Mouse (Mus musculus) layer of hippocampus, adult 9-11 months (tissue): ENCODE measurements around the gene Umad1.
A peak's percentile ranks its signal among the peaks of the same experiment; 100 is the strongest.

ENCODE experiments used
- DNase-seq: peaks from one replicate; pipeline ENCODE4 v3.0.0; 2022

Gene Umad1

GRCm38 (mm10) chr6:8485414-8486175 lies 226.5 kb downstream of the Umad1 start:
- DNase-seq: no peak

GRCm38 (mm10) chr6:8486391-8487043 lies 227.4 kb downstream of the Umad1 start:
- DNase-seq: no peak

DNA sequence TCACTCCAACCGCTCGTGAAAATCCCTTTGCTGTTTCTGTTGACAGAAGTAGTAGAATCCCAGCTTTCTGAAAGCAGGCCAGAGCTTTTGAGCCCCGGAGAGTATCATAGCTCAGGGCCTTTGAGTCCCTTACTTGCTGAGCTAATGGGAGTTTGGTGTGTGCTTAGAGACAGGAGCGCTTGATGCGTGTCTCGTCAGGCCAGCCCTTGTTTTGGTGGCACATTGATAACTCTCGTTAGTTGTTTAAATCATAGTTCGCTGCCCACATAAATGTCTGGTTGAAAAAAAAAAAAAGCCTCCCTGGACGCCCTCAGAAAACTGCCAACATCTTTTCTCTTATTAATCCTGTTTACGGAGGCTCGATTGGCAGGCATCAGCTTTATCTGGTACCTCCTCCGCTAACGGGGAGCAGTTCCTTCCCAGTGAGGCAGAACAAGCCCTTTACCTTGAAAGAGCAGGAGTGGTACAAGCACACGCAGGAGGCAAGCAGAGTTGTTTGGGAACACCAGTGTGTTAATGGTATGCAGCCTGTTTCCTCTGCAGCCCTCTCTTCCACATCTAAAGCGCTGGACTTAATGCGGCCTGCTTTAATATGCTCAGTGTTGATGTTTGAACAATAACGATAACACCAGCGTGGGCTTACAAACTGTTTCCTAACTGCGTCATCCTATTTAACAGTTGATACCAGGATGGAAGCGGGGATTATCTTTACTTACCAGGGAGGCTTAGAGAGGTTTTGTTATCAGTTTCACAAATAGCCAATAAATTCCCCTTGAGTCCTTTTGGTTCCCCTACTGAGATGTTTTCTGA lies 228.2 kb downstream of the Umad1 start:
- peak; percentile 17 for DNase-seq

DNA sequence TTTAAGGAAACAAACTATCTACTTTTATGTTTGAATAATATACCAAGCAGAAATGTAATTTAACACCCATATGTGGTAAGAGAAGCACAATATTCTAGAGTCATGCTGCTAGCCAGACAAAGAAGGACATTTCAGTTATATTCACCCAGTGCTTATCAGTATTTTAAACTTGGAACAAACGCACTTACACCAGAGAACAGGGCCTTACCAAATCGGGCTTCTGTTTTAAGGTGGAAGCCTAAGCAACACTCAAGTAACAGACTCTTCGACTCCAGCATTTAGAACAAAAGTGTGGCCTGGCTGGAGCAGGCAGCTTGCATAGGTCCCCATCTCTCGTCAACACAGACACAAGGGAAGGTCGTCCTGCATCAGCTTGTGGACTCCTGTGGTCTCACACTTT lies 229.2 kb downstream of the Umad1 start:
- no peak for DNase-seq

GRCm38 (mm10) chr6:8489266-8489665 lies 230.2 kb downstream of the Umad1 start:
- DNase-seq: no peak

DNA sequence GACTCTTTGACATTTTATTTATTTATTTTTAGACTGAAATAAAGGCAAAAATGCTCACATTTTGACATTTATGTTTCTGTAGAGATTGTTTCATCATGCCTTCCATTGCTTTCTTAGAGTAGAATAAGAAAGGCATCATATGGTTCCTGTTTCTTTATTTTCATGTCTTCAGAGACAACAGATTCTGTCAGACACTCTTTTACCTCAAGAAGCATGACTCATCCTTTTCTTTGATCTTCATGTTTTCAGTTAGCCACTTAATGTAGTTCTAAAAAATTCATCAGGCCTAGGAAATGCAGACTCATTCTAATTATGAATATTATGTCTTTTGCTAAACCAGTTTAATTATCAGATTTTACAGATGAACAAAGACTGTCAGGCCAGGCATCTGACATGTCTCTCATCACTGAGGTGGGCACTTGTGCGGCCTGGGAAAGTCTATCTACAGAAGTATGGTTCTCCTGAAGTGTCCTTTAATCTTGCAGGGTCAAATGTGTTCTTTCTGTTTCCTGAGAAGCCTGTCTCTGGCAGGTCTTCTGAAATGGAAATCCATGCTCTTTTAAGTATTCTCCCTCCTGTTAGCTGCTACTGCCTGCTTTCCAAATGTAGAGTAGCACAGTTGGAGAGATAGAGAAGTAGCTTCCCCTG lies 231.0 kb downstream of the Umad1 start:
- DNase-seq: no peak

DNA sequence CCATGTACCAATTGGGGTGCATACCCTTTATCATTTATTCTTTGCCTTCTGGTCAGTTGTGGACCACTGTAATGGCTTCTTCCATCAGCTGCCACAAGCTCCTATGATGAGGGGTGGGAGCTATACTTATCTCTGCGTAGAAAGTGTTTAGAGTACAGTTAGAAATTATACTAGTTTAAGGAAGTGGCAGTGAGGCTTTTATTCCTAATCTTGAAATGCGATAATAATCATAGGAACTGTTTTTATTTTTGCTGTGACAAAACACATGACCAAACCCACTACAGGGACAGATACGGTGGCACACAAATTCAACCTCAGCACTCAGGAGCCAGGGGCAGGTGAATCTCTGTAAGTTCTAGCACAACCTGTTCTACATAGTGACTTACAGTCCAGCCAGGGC lies 233.2 kb downstream of the Umad1 start:
- DNase-seq: no peak

GRCm38 (mm10) chr6:8495109-8495826 lies 236.2 kb downstream of the Umad1 start:
- DNase-seq: no peak

DNA sequence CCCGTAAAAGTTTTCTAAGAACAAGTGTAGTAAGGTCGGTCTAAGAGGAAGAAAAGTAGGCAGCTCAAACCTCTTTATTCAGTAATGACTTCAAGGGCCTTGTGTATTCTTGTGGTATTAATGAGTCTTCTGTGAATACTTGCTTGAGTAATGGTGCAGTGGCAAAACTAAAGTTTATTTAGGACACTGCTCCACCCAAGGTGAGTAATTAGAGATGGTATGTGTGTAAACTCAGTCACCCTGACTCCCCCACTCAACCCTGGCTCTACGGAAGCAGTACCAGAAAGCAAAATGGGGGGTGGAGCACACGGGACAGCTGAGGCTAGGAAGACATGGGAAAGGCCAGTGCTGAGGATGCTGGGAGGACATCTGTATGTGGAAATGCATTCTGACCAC lies 236.7 kb downstream of the Umad1 start:
- DNase-seq: no peak

DNA sequence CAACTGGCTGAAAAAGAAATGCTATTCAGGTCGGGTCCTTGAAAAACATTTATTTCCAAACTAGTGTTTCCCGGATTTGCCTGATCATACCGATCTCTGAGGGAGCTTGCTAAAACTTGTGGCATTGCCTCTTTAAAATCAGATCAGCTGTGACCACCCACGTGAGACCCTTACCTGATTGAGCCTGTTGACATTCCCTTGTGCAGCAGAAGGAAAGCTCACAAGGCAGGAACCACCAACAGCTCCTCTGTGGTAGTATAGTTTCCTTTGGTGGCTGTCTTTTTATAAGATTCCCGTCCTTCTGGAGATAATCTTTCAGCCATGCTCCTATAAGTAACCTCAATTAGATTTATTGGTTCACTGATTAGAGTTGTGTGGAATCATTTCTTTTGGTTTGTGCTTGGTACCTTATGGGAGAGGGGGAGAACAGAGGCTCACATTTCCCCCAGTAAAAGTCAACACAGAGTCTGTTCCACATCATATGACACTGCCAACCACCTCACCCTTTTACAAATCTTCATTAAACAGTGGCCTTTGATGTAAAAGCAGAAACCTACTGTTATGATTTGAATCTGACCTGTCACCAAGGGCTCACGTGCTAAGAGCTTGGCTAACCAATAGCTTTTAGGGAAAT lies 238.3 kb downstream of the Umad1 start:
- DNase-seq: no peak

GRCm38 (mm10) chr6:8497868-8498257 lies 238.8 kb downstream of the Umad1 start:
- no peak for DNase-seq

DNA sequence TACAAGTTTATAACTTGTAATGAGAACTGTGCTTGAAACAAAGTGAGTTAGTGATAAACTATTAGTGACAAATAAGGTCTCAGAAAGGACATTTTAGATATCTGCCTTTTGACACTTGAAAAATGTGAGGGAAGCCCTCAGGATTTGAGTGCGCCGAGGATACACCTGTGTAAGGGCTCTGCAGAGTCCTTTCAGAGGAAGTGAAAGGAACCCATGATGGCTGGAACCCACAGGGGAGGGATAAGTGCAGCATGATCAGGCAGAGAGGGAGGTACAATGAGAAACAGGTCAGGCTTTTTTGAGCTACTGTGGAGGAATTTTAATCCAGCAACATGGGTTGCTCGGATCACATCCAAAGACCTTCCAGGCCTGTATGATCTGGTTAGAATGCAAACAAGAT lies 239.9 kb downstream of the Umad1 start:
- DNase-seq: no peak

- DNase-seq: no peak
Measured at GRCm38 (mm10) chr6:8503953-8504352, 244.9 kb downstream of the Umad1 start.

DNA sequence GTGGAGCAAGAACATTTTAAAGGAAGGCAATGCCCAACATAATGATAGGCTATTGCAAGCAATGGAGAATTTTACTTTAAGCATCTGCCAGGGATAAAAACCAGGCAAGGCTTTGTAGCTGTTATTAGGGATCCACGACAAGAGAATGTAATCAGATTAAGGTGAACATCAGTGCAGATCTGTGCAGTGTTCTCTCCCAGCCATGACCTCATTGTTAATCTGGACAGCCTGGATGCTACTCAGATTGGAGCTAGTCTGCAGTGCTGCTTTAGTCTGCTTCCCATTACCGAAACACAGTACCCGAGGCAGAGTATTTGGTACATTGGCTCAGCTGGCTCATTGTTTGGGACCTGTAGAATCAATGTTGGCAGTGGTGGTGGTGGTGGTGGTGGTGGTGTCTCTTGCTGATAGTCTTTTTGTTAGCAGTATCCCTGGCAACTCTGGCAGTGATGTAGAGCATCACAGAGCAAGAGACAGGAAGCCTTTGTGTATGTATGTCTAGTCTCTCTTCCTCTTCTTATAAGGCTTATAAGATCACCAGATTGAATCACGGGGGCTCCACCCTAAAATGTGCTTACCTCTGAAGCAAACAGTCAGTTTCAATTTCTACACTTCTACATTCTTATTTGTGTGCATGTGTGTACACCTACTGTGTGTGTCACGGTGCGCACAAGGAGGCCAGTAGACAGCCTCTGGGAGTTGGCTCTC lies 245.6 kb downstream of the Umad1 start:
- peak; percentile 31 for DNase-seq

DNA sequence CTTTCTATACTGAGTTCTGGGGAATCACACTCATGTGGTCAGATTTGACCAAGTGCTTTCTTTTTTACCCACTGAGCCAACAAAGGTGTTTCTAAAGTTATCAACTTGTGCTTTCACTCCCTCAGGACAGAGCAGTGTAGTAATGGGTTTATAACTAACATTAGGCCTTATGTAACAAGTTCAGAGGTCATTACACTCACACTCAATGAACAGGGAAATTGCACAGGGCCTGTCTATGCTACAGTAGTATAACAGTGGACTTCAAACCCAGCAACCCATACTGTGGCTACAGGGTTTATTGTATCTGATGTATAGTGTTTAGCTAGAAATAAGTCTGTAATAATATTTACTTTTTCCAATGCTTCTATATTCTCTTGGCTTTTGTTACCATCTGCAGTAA lies 247.5 kb downstream of the Umad1 start:
- no peak for DNase-seq
